Mouse (Mus musculus) adrenal gland, postnatal 14 days (tissue): ENCODE measurements around the gene Adat1. TPM values are rescaled to one million over a fixed set of nuclear protein-coding genes. Genes with fewer than 3 reads are reported as not detected.
A peak's percentile ranks its signal among the peaks of the same experiment; 100 is the strongest.

Experiments
- DNase-seq: peaks from one replicate; pipeline ENCODE4 v3.0.0; 2021; ENCODE audit warnings: mixed read lengths
- total RNA-seq: library from RNA; stranded (reverse); gene quantifications from 2 replicates; pipeline ENCODE4 v1.2.3, GENCODE M21; 2021

Gene Adat1
- total RNA-seq, 1 experiment from 2014 or later = 3.1 TPM

DNA sequence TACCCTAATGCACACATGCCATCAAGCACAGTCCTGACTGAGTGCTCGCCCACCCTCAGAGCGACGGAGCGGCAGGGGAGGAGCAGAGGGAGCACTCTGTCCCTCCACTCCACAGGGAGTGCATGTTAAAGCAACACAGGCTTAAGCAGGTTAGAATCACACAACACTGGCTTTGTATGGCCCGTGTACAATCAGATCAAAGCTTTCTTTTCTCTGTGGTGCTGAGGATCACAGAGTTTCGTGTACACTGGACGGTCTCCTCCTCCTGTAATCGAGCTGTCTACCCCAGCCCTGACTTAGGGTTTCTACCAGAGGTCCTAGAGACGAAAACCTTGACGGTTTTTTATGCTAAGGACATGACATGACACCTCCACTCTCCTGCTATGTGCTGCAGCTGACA is 23.6 kb downstream of the Adat1 start:
- no peak for DNase-seq

DNA sequence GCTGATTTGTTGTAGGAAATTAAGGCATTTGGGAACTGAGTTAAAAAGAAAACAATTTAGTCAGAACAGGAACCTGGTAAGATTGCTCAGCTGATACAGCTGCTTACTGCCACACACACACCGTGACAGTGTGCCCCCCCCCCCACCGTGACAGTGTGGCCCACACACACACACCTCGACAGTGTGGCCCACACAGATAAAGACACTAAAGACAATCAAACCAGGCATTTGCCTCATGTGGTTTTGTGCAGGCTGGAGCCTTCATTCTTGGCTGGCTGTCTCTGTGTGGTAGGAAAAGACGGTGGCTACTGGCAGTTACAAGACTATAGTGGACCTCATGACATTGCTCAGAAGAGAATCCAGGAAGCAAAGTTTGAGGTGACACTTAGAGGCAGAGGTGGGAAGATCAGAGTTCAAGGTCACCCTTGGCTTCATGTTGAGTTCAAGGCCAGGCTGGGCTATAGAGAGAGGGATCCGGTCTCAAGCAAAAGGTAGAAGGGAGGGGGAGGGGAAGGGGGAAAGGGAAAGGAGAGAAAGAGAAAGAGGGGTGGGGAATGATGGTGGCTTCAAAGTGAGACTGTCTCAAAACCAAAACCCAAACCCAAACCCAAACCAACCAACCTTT is 24.7 kb downstream of the Adat1 start:
- DNase-seq = no peak

DNA sequence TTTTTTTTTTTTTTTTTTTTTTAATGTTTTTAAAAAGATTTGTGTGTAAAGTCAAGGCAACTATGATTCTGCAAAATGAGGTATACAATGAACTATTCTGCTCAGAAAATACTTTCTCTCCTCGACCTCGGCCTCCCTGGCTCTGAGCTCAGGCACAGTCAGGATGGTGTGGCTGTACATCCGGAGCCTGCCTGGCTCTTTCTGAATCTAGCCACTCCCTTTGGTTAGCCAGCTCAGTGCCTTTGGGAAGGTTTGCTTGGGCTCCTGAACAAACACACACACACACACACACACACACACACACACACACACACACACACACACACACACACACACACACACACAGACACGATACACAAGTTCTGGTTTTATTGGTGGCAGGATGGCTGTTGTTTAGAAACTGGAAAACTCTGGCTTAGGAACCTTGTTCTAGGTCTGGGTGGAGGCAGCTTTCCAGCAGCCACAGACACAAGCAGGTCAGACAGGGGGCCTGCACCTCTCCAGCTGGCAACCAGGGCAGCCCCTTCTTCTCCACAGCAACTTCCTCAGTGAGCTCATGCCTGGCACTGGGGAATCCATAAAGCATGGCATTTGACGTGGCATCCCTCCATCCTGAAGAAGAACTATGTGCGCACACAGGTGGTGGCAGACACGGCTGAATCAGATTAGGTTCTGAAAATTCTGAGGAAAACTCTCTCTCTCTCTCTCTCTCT is 27.1 kb downstream of the Adat1 start:
- no peak for DNase-seq

DNA sequence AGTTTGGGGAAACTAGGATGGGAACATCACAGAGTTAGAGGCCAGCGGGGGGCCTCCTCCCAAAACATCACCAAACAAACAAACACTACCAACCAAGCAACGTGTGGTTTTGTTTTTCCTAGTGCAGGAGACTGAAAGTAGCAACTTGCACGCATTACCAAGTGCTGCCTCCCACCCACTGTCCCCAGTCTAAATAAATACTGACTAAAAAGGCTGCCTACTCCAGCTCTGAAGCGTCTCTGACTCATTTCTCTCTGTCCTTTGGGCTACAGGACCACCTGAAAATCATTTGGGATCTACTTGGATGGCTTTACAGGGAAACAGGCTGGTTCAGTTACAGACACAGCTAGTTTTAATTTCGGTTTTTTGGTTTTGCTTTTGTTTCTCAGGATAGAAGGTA is 27.8 kb downstream of the Adat1 start:
- no peak for DNase-seq

DNA sequence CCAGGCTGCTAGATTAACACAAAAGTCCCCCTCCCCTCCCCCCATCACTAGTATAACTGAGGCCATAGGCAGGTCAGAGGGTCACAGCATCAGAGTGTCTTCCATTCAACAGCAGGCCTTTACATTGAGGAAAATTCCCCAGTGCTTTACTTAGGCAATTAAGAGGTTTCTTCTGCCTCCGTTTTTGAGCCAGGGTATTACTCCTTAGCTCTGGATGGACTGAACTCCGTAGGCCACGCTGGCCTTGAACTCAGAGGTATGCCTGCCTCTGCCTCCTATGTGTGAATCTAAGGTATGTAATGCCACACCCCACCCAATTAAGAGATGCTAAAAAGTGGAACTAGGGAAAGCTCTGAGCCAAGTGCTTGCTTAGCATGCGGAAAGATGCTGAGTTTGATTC is 28.6 kb downstream of the Adat1 start:
- no peak for DNase-seq

DNA sequence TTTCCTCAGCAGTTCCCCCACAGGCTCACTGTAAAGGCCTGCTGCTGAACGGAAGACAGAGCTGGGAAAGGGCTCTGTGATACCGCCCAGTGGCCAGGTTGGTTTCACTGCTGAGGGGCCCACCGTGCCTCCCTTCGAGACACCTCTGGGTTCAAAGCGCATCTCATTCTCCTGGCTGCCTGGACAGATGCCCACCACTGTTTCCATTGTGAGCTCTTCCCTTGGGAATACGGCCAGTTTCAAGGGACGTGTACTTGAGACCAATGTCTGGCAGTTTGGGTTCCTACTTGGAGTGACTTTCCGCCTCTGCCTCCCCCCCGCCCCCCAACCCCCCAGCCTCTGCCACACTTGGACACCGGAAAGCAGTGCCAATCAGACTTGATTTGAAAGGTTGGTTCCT is 29.0 kb downstream of the Adat1 start:
- DNase-seq = peak; percentile 28

DNA sequence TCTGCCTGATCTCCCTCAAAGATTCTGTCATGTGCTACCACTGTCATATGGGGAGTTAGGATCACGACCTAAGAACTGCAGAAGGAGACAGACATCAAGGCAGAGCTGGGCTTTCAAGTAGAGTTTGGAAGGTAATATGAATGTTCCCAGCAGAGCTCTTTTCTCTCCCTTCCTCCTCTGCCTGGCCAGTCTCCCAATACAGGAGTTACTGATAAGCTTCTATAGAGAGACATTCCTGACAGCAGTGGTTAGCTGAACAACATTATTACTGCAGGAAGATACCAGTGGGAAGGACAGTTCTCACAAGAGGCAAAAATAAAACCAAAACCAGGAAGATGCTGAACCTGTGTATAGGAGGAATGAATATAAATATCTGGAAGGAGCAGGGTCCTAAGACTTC is 29.5 kb downstream of the Adat1 start:
- DNase-seq = no peak

DNA sequence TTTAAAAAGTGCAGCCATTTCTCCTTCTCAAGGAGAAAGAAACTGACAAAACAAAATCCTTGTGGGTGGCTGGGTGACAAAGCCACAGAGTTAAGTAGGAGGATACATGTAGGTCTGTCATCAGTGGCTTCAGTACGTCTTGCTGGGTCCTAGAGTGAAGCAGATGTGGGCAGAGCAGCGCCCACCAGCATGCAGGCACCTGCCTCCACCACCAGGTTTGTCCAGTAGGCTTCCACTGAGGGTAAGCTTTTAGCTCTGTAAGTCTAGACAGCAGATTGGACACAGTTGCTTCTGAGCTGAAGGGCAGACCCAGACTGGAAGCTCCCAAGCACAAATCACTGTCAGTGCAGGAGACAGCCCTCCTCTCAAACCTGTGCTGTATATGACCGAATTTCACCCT is 30.8 kb downstream of the Adat1 start:
- no peak for DNase-seq

DNA sequence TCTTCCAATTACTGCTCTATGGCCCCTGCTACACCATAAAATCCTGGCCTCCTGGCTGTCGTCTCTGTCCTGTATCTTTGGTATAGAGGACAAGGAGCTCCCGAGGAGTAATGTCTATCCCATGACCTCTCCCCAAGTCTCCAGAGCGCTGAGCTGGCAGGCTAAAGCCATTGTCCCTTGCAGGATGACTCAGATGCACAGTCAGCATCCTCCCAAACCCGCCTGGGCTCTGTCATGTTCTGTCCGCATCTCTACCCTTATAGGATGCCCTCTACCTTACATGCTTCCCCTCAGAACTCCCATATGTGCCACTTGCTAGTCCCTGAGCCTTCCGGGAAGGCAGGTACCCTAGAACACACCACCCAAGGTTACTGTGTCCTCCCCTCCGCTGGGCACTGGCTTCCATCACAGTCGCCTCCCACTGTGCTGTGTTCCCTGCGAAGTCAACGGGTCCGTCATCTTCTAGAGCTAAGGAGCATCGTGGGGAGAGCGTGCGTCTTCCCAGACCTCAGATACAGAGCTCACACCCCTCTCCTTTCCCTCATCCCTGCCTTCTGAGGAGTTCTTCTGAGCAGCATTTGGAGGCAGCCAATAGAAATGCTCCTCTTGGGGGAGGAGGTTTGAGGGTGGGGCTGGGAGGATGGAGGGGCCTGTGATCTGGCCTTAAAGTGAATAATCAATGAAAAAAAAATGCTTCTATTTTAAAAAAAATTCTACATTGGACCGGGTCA is 31.3 kb downstream of the Adat1 start:
- DNase-seq = peak; percentile 15

DNA sequence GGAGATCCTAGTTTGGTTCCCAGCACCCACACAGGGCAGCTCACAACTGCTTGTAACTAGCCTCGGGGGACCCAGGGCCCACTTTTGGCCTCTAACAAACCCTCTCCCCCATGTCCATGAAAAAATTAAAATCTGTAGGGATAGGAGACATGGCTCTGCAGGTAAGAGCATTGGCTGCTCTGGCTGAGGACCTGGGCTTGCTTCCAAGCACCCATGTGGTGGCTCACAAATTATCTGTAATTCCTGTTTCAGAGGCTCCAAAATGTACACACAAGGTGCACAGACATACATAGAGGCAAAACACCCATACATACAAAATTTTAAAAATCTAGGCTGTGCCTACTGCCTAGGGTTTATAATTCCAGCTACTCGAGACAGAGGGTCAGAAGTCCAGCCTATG is 34.9 kb downstream of the Adat1 start:
- DNase-seq = no peak

DNA sequence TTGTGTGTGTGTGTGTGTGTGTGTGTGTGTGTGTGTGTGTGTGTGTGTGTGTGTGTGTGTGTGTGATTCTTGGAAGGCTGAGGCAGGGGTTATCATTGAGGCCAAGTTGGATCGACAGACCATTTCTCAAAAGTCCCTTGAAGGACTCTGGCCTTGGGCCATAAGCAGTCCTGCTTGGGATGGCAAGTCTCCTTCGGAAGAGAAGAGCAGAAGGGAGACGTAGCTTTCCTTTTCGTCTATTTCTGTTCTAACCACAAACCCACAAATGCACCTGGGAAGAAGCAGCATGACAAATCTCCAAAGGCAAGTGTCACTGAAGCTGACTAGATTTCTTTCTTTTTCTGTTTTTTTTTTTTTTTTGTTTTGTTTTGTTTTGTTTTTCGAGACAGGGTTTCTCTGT is 36.2 kb downstream of the Adat1 start:
- DNase-seq = no peak

DNA sequence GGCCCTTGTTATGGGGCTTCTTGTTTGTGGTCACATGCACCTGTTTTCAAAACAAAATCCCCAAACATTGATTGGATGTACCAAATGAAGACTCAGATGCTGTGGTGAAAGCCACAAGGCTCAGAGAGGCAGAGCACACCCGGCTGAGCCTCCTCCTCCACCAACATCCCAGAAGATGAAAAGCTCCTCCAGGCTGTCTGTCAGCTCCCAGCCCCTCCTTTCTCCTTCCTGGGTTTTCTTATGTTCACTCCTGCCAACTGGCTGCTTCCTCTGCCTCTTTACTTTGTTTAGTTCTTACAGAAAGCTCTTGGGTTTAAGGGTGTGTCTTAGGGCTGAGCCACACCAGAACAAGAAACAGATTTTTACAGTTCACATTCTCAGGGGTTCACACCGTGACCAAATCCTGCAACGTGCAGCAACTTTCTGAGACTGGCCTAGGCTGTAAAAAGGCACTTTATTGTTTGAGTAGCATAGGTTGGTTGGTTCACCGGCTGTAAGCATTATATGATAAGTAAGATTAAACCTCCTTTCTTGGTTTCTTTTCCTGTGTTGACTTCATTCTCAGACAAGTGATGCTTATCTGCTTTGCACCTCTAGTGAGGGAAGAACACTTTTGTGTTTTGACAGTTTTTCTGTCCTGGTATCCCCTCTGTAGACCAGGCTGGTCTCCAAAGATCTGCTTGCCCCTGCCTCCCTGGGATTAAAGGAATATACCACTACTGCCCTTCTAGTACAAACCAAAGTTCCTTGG is 37.1 kb downstream of the Adat1 start:
- DNase-seq = no peak

DNA sequence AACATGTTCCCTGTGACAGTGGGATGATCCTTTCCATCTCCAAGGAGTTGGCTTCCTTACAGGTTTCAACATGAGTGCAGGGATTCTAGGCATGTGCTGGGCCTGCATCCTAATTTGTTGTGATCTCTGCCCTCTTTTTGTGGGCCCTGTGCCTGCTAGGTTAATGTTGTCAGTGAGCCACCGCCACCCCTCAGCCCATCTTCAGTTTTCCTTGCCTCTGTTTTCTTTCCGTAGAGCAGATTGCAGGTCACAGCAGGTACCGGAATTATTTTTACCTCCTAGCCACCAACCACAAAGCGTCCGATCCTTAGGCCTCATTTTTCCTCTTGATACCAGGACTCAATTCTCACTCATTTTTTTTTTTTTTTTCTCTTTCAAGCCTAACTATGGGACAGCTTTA is 40.2 kb downstream of the Adat1 start:
- no peak for DNase-seq

DNA sequence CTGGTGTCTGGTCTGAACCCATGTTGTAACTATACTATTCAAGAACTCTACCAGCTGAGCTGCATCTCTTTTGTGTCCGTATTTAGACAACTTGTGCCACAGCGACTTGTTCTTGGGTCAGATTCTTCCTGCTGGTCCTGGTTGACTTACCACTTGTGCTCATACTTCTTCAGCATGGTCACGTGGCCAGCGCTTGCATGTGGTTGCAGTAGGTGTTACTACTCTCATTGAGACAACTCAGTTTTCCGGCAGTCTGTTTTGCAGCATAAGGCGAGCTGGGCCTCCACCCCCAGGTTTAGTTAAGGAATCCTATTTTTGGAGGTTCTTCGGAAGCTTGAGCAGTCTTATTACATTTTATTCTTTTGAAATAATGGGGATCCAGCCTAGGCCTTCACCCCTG is 40.8 kb downstream of the Adat1 start:
- DNase-seq = no peak

DNA sequence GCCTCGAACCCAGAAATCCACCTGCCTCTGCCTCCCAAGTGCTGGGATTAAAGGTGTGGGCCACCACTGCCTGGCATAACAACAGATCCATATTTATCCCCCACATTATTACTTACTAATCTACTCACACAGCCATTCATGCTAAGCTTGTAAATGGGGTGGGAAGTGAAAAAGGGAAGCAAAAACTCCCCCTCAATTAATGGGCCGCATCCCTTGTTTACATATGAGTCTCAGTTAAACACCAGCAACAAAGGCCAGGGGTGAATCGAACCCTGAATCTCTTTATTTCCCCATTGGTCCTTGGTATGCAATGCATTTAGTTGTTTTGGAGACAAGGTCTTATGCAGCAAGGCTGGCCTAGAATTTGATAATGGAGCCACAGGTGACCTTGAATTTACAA is 41.3 kb downstream of the Adat1 start:
- no peak for DNase-seq

DNA sequence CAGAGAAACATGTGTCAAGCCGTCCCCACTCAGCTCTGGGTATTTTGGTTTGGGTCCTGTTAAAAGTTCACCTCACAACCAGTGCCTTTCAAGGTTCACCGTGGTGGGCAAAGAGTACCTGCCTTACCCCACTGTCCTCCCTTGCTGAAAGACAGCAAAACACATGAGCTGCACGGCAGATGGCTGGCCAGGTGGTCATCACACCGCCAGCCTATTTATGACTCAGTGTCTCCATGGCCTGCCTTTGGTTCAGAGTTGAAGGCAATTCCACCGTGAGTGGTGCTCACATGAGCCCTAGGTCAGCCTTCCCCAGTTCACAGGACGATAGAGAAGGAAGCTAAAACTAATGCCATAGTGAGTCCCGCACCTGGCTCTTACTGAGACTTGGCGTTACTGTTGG is 44.1 kb downstream of the Adat1 start:
- DNase-seq = no peak

DNA sequence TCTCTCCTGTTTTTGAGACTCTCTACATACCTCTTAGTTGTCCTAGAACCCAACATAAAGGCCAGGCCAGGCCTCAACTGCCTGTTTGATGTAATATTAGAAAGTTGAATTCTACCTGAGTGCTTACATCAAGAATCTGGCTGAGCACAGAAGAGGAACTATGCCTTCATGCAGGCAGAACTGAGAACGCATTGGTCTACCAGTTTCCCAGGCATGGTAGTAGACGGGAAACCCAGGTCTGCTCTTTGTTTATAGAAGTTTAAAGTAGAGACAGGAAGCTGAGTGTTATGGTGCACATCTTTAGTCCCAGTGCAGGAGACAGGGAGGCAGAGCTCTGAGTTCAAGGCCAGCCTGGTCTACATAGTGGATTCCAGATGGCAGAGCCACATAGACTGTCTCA is 45.0 kb downstream of the Adat1 start:
- DNase-seq = no peak

DNA sequence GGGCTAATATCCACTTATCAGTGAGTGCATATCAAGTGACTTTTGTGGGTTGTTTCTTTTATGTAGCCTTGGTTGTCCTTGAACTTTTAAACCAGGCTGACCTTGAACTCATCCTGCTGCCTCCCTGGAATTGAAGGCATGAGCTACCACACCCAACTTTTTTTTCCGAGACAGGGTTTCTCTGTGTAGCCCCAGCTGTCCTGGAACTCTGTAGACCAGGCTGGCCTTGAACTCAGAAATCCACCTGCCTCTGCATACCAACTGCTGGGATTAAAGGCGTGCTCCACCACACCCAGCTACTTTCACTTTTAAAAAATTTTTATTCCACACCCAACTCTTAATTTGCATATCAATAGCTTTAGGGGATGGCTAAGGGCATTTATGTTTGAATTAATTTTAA is 48.6 kb downstream of the Adat1 start:
- DNase-seq = no peak

DNA sequence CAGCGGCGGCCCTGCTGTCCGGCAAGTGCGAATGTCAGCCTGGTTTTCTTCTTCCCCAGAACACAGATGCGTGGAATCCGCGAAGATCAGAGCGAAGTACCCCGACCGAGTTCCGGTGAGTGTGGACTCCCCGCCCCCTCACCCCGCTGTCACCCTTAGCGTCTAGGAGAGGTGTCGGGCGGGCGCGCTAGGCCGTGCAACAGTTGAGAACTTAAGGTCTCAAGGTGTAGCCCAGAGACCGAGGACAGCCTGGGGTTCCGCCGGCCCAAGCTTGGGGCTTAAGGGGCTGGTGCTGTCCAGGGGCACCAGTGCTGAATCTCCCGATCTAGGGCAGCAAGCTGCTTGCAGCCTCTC is 51.0 kb downstream of the Adat1 start:
- DNase-seq = peak; percentile 74

DNA sequence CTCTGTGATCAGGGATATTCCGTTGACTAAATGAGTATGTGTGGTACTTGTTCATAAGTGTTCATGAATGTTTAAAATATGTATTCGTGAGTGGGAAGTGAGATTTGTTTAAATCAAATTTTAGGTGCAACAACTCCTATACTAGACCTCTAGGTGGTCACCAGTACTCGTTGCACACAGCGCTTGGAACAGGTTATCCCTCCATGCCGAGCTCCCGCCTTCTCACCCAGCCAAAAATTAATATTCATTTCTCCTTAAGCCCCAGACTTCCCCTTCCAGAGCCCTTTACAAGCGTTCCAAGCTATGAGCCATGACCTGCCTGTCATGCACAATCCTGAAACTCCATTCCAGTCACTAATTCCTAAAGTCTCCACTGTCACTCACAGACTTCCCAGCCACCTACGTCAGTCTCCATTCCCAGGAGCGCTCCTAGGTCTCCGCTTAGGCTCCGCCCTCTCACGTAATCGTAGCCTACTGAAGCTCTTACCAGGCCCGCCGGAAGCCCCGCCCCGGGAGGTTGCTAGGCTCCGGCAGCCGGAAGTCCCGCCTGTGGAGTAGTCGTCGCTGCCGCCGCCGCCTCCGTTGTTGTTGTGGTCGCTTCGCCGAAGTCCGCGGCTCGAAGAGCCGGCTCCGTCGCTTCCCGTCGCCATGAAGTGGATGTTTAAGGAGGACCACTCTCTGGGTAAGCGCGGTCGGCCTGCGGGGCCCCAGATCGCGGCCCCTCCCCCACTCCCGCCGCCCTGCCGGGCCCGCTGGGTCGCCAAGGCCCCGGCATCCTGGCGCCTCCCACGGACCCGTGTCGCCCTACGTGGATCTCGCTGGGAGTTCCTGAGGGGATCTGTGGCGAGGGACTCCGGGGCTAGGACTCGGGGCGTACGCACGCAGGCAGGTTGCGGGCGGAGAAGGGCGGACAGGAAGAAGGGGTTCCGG is 51.7 kb downstream of the Adat1 start, which contains the start of gene Gabarapl2:
Gene Gabarapl2 (plus strand): TSS at position 533 of the 930 bp plus-strand sequence.
- DNase-seq = peak; percentile 98

DNA sequence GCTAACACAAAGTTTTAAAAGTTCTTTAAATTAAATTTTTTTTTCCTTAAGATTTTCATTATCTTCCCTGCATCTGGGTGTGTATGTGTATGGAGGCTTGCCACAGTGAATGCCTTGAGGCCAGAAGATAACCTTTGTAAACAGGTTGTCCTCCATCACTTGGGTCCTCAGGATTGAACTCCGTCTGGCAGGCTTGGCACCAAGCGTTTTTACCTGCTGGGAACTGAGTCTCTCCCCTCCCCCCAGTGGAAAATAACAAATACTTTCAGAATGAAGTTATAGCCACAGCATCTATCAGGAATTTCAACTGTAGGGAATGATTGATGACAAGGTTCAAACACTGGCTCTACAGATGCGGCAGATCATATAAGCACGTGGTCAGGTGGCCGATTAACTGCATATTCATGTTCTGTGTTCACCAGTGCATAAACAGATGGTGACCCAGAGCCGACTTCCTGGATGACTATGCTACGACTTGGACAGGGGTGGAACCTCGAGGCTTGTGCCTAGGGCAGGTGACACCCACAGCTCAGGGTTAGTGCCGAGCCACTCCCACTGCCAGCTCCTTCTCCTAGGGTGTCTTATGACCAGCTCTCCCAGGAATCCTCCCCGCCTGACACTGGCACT is 52.5 kb downstream of the Adat1 start:
- peak; percentile 71 for DNase-seq
